ENCODE assay signal across 9 mouse cellular contexts in genomic region chr3:32067004-32067935, GRCm38 (mm10).
DNase-seq lines count a peak whose midpoint lies in the region; ATAC-seq and TF ChIP-seq lines count a peak whose summit lies in the region.
"Had no signal": no experiment of that assay in that cellular context is flagged by ENCODE, and none has a peak within 500 bp of the region (broad histone marks: within the 10 kb centered on the region; RNA-seq: fewer than 3 reads in every experiment).

No protein-coding gene starts in this region.

- intact Hi-C loops in heart, postnatal 10 days (cut with DNase I), result no loop called here

- no peaks in the 10 kb centered on the region for H3K36me3 ChIP-seq in forebrain, postnatal 0 days (ENCODE audit: insufficient read depth)
- H3K36me3 ChIP-seq in midbrain, embryonic 10.5 days, result no peaks in the 10 kb centered on the region

- no peak for TF ChIP-seq CTCF in forebrain, postnatal 0 days (IDR thresholded peaks at IDR 0.05; ENCODE audit: low read depth)
- TF ChIP-seq CTCF in cerebellum, adult 2 months (IDR thresholded peaks at IDR 0.05; ENCODE audit: borderline replicate concordance, insufficient read depth, low read depth, low read length), result no peak

- H3K4me1 ChIP-seq in forebrain, postnatal 0 days (ENCODE audit: insufficient read depth), result peaks cover 9% of the 10 kb centered on the region
- peaks cover 28% of the 10 kb centered on the region for H3K4me1 ChIP-seq in midbrain, embryonic 10.5 days
- no peaks in the 10 kb centered on the region for H3K4me1 ChIP-seq in cerebellum, adult 2 months (ENCODE audit: control insufficient read depth, insufficient read depth, low read length)

- no peak overlapping the region for H3K4me3 ChIP-seq in forebrain, postnatal 0 days (ENCODE audit: low read depth, low read length)
- H3K4me3 ChIP-seq in midbrain, embryonic 10.5 days, result no peak overlapping the region
- H3K4me3 ChIP-seq in cerebellum, adult 2 months (replicated peaks; ENCODE audit: insufficient read depth, low read depth, low read length), result no peak overlapping the region

- peak; percentile 41 for DNase-seq in heart, adult 11 months
- DNase-seq in heart, adult 18-20 months, result no peak
- peak; percentile 57 for DNase-seq in ZHBTc4 (ENCODE audit: low read depth, low spot score)
- DNase-seq in forebrain, postnatal 0 days, result peak; percentile 57
- peak; percentile 55 for DNase-seq in midbrain, embryonic 10.5 days (ENCODE audit: low spot score)
- DNase-seq in adrenal gland, adult 2 months, result no peak
- no peak for DNase-seq in heart, postnatal 10 days
- no peak for DNase-seq in cerebellum, adult 2 months
- DNase-seq: cerebellum, adult 18-20 months had no signal

- no peaks in the 10 kb centered on the region for H3K27me3 ChIP-seq in forebrain, postnatal 0 days (ENCODE audit: insufficient read depth, low read length)
- H3K27me3 ChIP-seq in midbrain, embryonic 10.5 days (ENCODE audit: low read depth, poor library complexity, severe bottlenecking), result no peaks in the 10 kb centered on the region; the same call in 1 of the 2 replicates
- H3K27me3 ChIP-seq in cerebellum, adult 2 months (ENCODE audit: control insufficient read depth, insufficient read depth, low read length), result no peaks in the 10 kb centered on the region

- no peak for TF ChIP-seq POLR2A in cerebellum, adult 2 months (IDR thresholded peaks at IDR 0.05; ENCODE audit: borderline replicate concordance, insufficient read depth, low read length)

- H3K9me3 ChIP-seq in forebrain, postnatal 0 days (ENCODE audit: low read length), result no peaks in the 10 kb centered on the region
- H3K9me3 ChIP-seq in midbrain, embryonic 10.5 days (replicated peaks), result no peaks in the 10 kb centered on the region

- H3K4me2 ChIP-seq in forebrain, postnatal 0 days (ENCODE audit: low read depth), result no peak overlapping the region

- no peak overlapping the region for H3K9ac ChIP-seq in forebrain, postnatal 0 days

- ATAC-seq in forebrain, postnatal 0 days, result peak; percentile 89

- WGBS in forebrain, postnatal 0 days, result 29% methylated on average over 9 of the region's 9 CpGs
- WGBS in midbrain, embryonic 10.5 days, result 37% methylated on average over 9 of the region's 9 CpGs
- 38% methylated on average over 9 of the region's 9 CpGs for WGBS in cerebellum, adult 2 months

- peak overlapping the region; percentile 40; the same call in 1 of the 2 replicates for H3K27ac ChIP-seq in forebrain, postnatal 0 days (ENCODE audit: low read depth, low read length)
- peak overlapping the region; percentile 79 for H3K27ac ChIP-seq in midbrain, embryonic 10.5 days (replicated peaks)
- H3K27ac ChIP-seq in cerebellum, adult 2 months (ENCODE audit: insufficient read depth, low read length), result no peak overlapping the region

Comparison
In these comparisons a context has a peak if more than half of its experiments do, and no peak if none do; other contexts are left out.
1. DNase-seq: peak in heart, adult 11 months (single experiment), ZHBTc4 (single experiment), forebrain, postnatal 0 days (single experiment) and midbrain, embryonic 10.5 days (single experiment); none in heart, adult 18-20 months (0 of 2), adrenal gland, adult 2 months (single experiment), heart, postnatal 10 days (0 of 2) and cerebellum, adult 2 months (0 of 2).